ENCODE assay signal across 11 mouse cellular contexts in genomic region chr10:19460164-19460563, GRCm38 (mm10).
DNase-seq lines count a peak whose midpoint lies in the region; ATAC-seq lines count a peak whose summit lies in the region.
"Had no signal": no experiment of that assay in that cellular context is flagged by ENCODE, and none has a peak within 500 bp of the region (broad histone marks: within the 10 kb centered on the region; RNA-seq: fewer than 3 reads in every experiment).

No protein-coding gene starts in this region.

- H3K27ac ChIP-seq in heart, embryonic 11.5 days (ENCODE audit: low read depth, low read length): no peak overlapping the region
- H3K27ac ChIP-seq in hindbrain, embryonic 14.5 days: no peak overlapping the region
- H3K27ac ChIP-seq in midbrain, embryonic 16.5 days (ENCODE audit: low read length): no peak overlapping the region
- H3K27ac ChIP-seq: gastrocnemius, adult 2 months had no signal

- H3K4me1 ChIP-seq in heart, embryonic 11.5 days (ENCODE audit: control insufficient read depth, insufficient read depth, low read length): no peaks in the 10 kb centered on the region
- H3K4me1 ChIP-seq in hindbrain, embryonic 14.5 days (replicated peaks; ENCODE audit: control insufficient read depth, insufficient read depth, low read length): no peaks in the 10 kb centered on the region
- peaks cover 4% of the 10 kb centered on the region; the same call in 1 of the 2 replicates for H3K4me1 ChIP-seq in midbrain, embryonic 16.5 days (ENCODE audit: control insufficient read depth, insufficient read depth, low read length)

- no peak overlapping the region for H3K4me2 ChIP-seq in heart, embryonic 11.5 days
- H3K4me2 ChIP-seq in hindbrain, embryonic 14.5 days (replicated peaks): no peak overlapping the region
- no peak overlapping the region for H3K4me2 ChIP-seq in midbrain, embryonic 16.5 days (ENCODE audit: low read length)

- no peaks in the 10 kb centered on the region for H3K36me3 ChIP-seq in heart, embryonic 11.5 days (ENCODE audit: control insufficient read depth, insufficient read depth, low read length)
- H3K36me3 ChIP-seq in hindbrain, embryonic 14.5 days (replicated peaks; ENCODE audit: control insufficient read depth, insufficient read depth): no peaks in the 10 kb centered on the region
- no peaks in the 10 kb centered on the region for H3K36me3 ChIP-seq in midbrain, embryonic 16.5 days (ENCODE audit: control insufficient read depth, insufficient read depth, low read length)

- H3K9me3 ChIP-seq in heart, embryonic 11.5 days (replicated peaks; ENCODE audit: control insufficient read depth, low read length): no peaks in the 10 kb centered on the region
- H3K9me3 ChIP-seq in hindbrain, embryonic 14.5 days (ENCODE audit: control insufficient read depth, low read length): no peaks in the 10 kb centered on the region
- H3K9me3 ChIP-seq in midbrain, embryonic 16.5 days (replicated peaks; ENCODE audit: control insufficient read depth, low read length, poor library complexity, severe bottlenecking): no peaks in the 10 kb centered on the region

- ATAC-seq in heart, embryonic 11.5 days (replicated peaks; ENCODE audit: insufficient number of reproducible peaks, low FRiP score, low TSS enrichment): no peak
- peak; percentile 43; the same call in 1 of the 2 replicates for ATAC-seq in hindbrain, embryonic 14.5 days (ENCODE audit: low FRiP score)
- 0 out of 2 replicates have a peak, but pooled peaks have one; percentile 21 for ATAC-seq in midbrain, embryonic 16.5 days

- no peak overlapping the region for H3K4me3 ChIP-seq in heart, embryonic 11.5 days (ENCODE audit: low read depth, low read length)
- H3K4me3 ChIP-seq in hindbrain, embryonic 14.5 days (replicated peaks; ENCODE audit: low read length): no peak overlapping the region
- no peak overlapping the region for H3K4me3 ChIP-seq in midbrain, embryonic 16.5 days (ENCODE audit: low read depth, low read length)
- H3K4me3 ChIP-seq: gastrocnemius, adult 2 months had no signal

- WGBS in heart, embryonic 11.5 days (ENCODE audit: insufficient replicate concordance): 77% methylated on average over 4 of the region's 4 CpGs
- WGBS in hindbrain, embryonic 14.5 days: 40% methylated on average over 4 of the region's 4 CpGs
- WGBS in midbrain, embryonic 16.5 days: 65% methylated on average over 4 of the region's 4 CpGs

- no peak overlapping the region for H3K9ac ChIP-seq in heart, embryonic 11.5 days (ENCODE audit: low read depth, low read length)
- no peak overlapping the region for H3K9ac ChIP-seq in hindbrain, embryonic 14.5 days
- H3K9ac ChIP-seq in midbrain, embryonic 16.5 days (ENCODE audit: low read depth, low read length): no peak overlapping the region

- H3K27me3 ChIP-seq in heart, embryonic 11.5 days (ENCODE audit: control insufficient read depth, insufficient read depth, low read length): no peaks in the 10 kb centered on the region
- H3K27me3 ChIP-seq in hindbrain, embryonic 14.5 days (ENCODE audit: control insufficient read depth, insufficient read depth, low read length): peaks cover 68% of the 10 kb centered on the region
- H3K27me3 ChIP-seq in midbrain, embryonic 16.5 days (ENCODE audit: control insufficient read depth, insufficient read depth, low read depth, low read length): no peaks in the 10 kb centered on the region; the same call in 1 of the 2 replicates

- DNase-seq in heart, adult 11 months: peak; percentile 76
- peak; percentile 19 to 37 for DNase-seq in kidney, postnatal 4 days
- no peak for DNase-seq in kidney, adult 9 months
- DNase-seq in hindbrain, embryonic 14.5 days (ENCODE audit: low spot score): peak; percentile 63
- DNase-seq in left cerebral cortex, adult 18-20 months (ENCODE audit: low spot score in 2 of 2): no peak
- DNase-seq: gastrocnemius, adult 2 months; heart, adult 18-20 months; lung, adult 2 months; right cerebral cortex, postnatal 25 days had no signal

Comparison
In these comparisons a context has a peak if more than half of its experiments do, and no peak if none do; other contexts are left out.
1. DNase-seq: peak in heart, adult 11 months (single experiment), kidney, postnatal 4 days (2 of 2) and hindbrain, embryonic 14.5 days (single experiment); none in kidney, adult 9 months (single experiment) and left cerebral cortex, adult 18-20 months (0 of 2).